Mouse (Mus musculus): ENCODE measurements around the gene Gm11492. TPM values are rescaled to one million over a fixed set of nuclear protein-coding genes. Genes with fewer than 3 reads are reported as not detected.

Gm11492 gene
- polyA plus RNA-seq, 1 experiment from 2014 or later: not detected

GRCm38 (mm10) chr11:87581161-87581865 lies 14.9 kb downstream of the Gm11492 start:
- Histone ChIP-seq H3K4me3 (no peak overlapping the region), H3K36me3 (replicated peaks) (no peaks in the 10 kb centered on the region), H3K9me3 (no peaks in the 10 kb centered on the region), H3K27me3 (ENCODE audit: poor library complexity, severe bottlenecking) (peaks cover 36% of the 10 kb centered on the region), H3K4me1 (peaks cover 43% of the 10 kb centered on the region), H3K27ac (no peak overlapping the region)
- no peak for DNase-seq (ENCODE audit: extremely low spot score, low spot score)
- 90% methylated on average over 12 of the region's 12 CpGs for WGBS

- Histone ChIP-seq H3K9me3 (no peaks in the 10 kb centered on the region), H3K27ac (no peak overlapping the region), H3K4me3 (no peak overlapping the region), H3K36me3 (replicated peaks) (no peaks in the 10 kb centered on the region), H3K4me1 (peaks cover 41% of the 10 kb centered on the region), H3K27me3 (ENCODE audit: poor library complexity, severe bottlenecking) (peaks cover 29% of the 10 kb centered on the region)
- 86% methylated on average over 8 of the region's 8 CpGs for WGBS
- no peak for DNase-seq (ENCODE audit: extremely low spot score, low spot score)
These were observed 15.7 kb downstream of the Gm11492 start for GRCm38 (mm10) chr11:87581933-87582710.

DNA sequence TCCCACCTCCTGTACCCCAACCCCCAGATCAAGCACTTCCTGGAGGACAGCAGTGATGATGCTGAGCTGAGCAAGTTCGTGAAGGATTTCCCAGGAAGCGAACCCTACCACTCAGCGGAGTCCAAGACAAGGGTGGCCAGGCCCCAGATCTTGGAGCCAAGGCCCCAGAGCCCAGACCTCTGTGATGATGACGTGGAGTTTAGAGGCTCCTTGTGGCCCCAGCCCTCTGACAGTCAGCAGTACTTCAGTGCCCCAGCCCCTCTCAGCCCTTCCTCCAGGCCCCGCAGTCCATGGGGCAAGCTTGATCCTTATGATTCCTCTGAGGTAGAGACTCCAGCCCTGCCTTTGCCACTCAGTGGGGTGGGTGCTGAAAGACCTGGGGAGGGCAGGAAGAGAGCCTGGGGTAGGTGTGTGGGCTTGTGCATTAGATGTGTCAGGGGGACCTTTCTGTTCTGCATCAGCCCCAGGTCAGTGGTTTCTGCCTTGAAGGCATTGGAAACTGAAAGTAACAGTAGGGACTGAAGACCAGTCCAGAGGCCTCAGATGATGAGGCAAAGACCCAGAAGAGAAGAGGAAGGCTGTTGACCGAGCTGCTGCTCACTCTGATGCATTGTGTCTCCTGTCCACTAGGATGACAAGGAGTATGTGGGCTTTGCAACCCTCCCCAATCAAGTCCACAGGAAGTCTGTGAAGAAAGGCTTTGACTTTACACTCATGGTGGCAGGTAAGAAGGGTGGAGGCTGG lies 17.0 kb downstream of the Gm11492 start:
- 85% methylated on average over 6 of the region's 6 CpGs for WGBS

GRCm38 (mm10) chr11:87584711-87585505 lies 18.5 kb downstream of the Gm11492 start:
- H3K9me3 ChIP-seq: no peaks in the 10 kb centered on the region
- H3K27me3 ChIP-seq (ENCODE audit: poor library complexity, severe bottlenecking): peaks cover 10% of the 10 kb centered on the region
- H3K4me1 ChIP-seq: peaks cover 24% of the 10 kb centered on the region
- no peak overlapping the region for H3K4me3 ChIP-seq
- no peaks in the 10 kb centered on the region for H3K36me3 ChIP-seq (replicated peaks)
- DNase-seq (ENCODE audit: extremely low spot score, low spot score): no peak
- WGBS: 90% methylated on average over 10 of the region's 10 CpGs
- no peak overlapping the region for H3K27ac ChIP-seq

More for the DNA sequence above, 17.0 kb downstream of the Gm11492 start:
- H3K9me3 ChIP-seq: no peaks in the 10 kb centered on the region
- H3K27me3 ChIP-seq (ENCODE audit: poor library complexity, severe bottlenecking): peaks cover 19% of the 10 kb centered on the region
- H3K27ac ChIP-seq: 0 out of 2 replicates have a peak overlapping the region, but pooled peaks have one; percentile 9
- DNase-seq (ENCODE audit: extremely low spot score, low spot score): no peak
- peaks cover 28% of the 10 kb centered on the region for H3K4me1 ChIP-seq
- no peaks in the 10 kb centered on the region for H3K36me3 ChIP-seq (replicated peaks)
- H3K4me3 ChIP-seq: no peak overlapping the region

DNA sequence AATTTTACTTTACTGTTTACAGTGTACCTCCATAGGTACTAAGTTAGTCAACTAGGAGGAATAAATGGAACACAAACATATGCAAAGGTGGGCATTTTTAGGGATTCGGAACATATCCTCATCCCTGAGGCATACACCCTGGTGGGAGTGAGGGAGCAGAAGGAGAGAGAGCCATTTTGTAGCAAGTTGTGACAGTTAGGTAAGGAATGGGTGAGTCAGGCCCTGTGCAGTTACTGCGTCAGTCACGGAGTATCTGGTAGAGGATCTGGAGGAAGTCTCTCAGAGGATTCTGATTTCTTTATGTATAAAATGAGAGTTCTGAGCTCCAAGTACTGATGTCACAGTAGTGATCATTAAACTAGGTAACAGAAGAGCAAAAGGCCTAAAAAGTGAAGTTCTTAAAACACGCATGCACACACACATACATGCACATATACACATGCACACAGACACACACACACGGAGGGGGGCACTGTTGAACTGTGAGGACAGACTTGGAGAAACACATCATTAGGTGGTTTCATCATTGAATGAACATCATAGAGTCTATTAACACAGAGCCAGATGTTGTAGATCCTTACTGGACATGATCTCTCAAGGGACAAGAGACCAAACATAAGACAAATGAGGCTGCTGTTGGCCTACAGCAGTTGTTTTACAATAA lies 20.9 kb downstream of the Gm11492 start:
- DNase-seq (ENCODE audit: extremely low spot score, low spot score): no peak
- Histone ChIP-seq H3K4me3 (no peak overlapping the region), H3K27me3 (ENCODE audit: poor library complexity, severe bottlenecking) (no peaks in the 10 kb centered on the region), H3K9me3 (no peaks in the 10 kb centered on the region), H3K36me3 (replicated peaks) (no peaks in the 10 kb centered on the region), H3K4me1 (peaks cover 24% of the 10 kb centered on the region), H3K27ac (no peak overlapping the region)
- 94% methylated on average over 5 of the region's 5 CpGs for WGBS

GRCm38 (mm10) chr11:87589605-87590004 lies 23.2 kb downstream of the Gm11492 start:
- Histone ChIP-seq H3K9me3 (no peaks in the 10 kb centered on the region), H3K36me3 (replicated peaks) (peaks cover 9% of the 10 kb centered on the region), H3K27ac (no peak overlapping the region), H3K4me1 (peaks cover 46% of the 10 kb centered on the region), H3K4me3 (peak overlapping the region; percentile 85; the same call in 1 of the 2 replicates), H3K27me3 (ENCODE audit: poor library complexity, severe bottlenecking) (no peaks in the 10 kb centered on the region)
- 90% methylated on average over 8 of the region's 8 CpGs for WGBS
- DNase-seq (ENCODE audit: extremely low spot score, low spot score): no peak

DNA sequence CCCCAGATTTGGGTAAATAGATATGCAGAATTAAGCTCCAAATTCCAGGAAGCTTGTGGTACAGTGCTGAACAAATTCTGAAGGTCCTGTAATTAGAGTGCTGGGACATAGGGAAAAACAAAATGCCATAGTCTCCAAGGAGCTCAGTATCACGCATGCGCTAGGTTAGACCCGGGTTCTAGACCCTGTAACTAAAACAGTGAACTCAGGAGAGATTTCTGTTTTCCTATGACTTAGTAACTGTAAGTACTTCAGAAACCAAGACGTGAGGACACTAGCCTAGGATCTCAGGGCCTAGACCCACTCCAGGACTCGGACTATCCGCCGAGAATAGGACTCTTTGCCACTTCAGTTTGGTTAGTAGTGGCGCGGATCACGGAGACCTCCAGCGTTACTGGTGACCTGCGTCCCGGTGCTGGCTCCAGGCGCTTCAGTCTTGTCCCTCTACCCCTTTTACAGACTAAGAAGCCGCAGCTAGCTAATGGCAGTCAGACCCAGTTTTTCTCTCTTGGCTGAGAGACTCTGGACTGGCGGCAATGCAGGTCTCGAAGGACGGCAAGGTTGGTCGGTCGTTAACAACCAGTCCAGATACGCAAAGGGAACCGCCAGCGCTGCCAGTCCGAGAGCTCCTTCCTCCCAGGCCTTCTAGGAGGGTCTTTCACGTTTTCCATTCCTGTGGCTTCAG lies 24.5 kb downstream of the Gm11492 start:
- H3K4me1 ChIP-seq: peaks cover 60% of the 10 kb centered on the region
- 3% methylated on average over 25 of the region's 25 CpGs for WGBS

GRCm38 (mm10) chr11:87591526-87592353 lies 25.3 kb downstream of the Gm11492 start, which contains the start of gene Mtmr4:
TSS of gene Mtmr4 (plus strand) at chr11:87592162.
- peak; percentile 100 for DNase-seq (ENCODE audit: extremely low spot score, low spot score)
- H3K27me3 ChIP-seq (ENCODE audit: poor library complexity, severe bottlenecking): no peaks in the 10 kb centered on the region
- under 1% methylated on average over 61 of the region's 61 CpGs for WGBS
- H3K36me3 ChIP-seq (replicated peaks): peaks cover 17% of the 10 kb centered on the region
- no peaks in the 10 kb centered on the region for H3K9me3 ChIP-seq
- H3K27ac ChIP-seq: peak within 1 kb of the TSS; percentile 94
- H3K4me3 ChIP-seq: peak within 1 kb of the TSS; percentile 85
- H3K4me1 ChIP-seq: peaks cover 68% of the 10 kb centered on the region

More for the DNA sequence above, 24.5 kb downstream of the Gm11492 start:
- Histone ChIP-seq H3K27me3 (ENCODE audit: poor library complexity, severe bottlenecking) (no peaks in the 10 kb centered on the region), H3K36me3 (replicated peaks) (peaks cover 11% of the 10 kb centered on the region), H3K9me3 (no peaks in the 10 kb centered on the region), H3K27ac (peak overlapping the region; percentile 94), H3K4me3 (peak overlapping the region; percentile 85)
- peak; percentile 48 for DNase-seq (ENCODE audit: extremely low spot score, low spot score)

DNA sequence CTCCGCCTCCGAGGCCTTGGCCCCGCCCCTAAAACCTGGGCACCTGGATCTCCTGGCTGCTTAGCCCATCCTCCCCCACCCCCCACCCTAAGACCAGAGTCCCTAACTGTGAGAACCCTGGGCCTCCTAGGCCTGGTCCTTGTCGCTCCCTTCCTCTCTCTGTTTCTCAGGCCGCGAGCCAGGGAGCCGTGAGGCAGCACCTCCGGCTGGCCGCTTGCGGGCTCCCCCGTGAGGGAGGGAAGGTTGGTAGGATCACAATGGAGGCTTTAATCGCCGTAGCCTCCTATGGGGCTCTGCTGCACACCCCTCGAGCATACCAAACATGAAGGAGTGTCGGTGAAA lies 25.9 kb downstream of the Gm11492 start:
- Histone ChIP-seq H3K36me3 (replicated peaks) (peaks cover 23% of the 10 kb centered on the region), H3K27me3 (ENCODE audit: poor library complexity, severe bottlenecking) (no peaks in the 10 kb centered on the region), H3K4me3 (peak overlapping the region; percentile 85), H3K4me1 (peaks cover 73% of the 10 kb centered on the region), H3K27ac (peak overlapping the region; percentile 94), H3K9me3 (no peaks in the 10 kb centered on the region)
- no peak for DNase-seq (ENCODE audit: extremely low spot score, low spot score)
- WGBS: 1% methylated on average over 15 of the region's 15 CpGs

- 42% methylated on average over 13 of the region's 13 CpGs for WGBS
- Histone ChIP-seq H3K9me3 (no peaks in the 10 kb centered on the region), H3K36me3 (replicated peaks) (peaks cover 30% of the 10 kb centered on the region), H3K4me3 (peak overlapping the region; percentile 85), H3K27me3 (ENCODE audit: poor library complexity, severe bottlenecking) (no peaks in the 10 kb centered on the region), H3K27ac (peak overlapping the region; percentile 94), H3K4me1 (peaks cover 76% of the 10 kb centered on the region)
- DNase-seq (ENCODE audit: extremely low spot score, low spot score): no peak
These were observed 26.5 kb downstream of the Gm11492 start for GRCm38 (mm10) chr11:87592713-87593598.

All from forebrain, embryonic 10.5 days (tissue).